In genomic region chr7:100993166-100993565, GRCm38 (mm10) we compare ENCODE assay signal across 12 mouse cellular contexts. TPM values are rescaled to one million over a fixed set of nuclear protein-coding genes. Genes with fewer than 3 reads are reported as not detected.
DNase-seq lines count a peak whose midpoint lies in the region; ATAC-seq lines count a peak whose summit lies in the region.
"Had no signal": no experiment of that assay in that cellular context is flagged by ENCODE, and none has a peak within 500 bp of the region (broad histone marks: within the 10 kb centered on the region; RNA-seq: fewer than 3 reads in every experiment).

No protein-coding gene starts in this region.

- no peak overlapping the region for H3K27ac ChIP-seq in forebrain, embryonic 11.5 days (ENCODE audit: low read depth, low read length)
- H3K27ac ChIP-seq: heart, embryonic 13.5 days; intestine, embryonic 15.5 days had no signal

- H3K9ac ChIP-seq in forebrain, embryonic 11.5 days (ENCODE audit: low read length), result no peak overlapping the region
- H3K9ac ChIP-seq: heart, embryonic 13.5 days; intestine, embryonic 15.5 days had no signal

- 0 out of 2 replicates have a peak, but pooled peaks cover 2% of the 10 kb centered on the region for H3K4me1 ChIP-seq in forebrain, embryonic 11.5 days (replicated peaks; ENCODE audit: control insufficient read depth, insufficient read depth, low read length)
- H3K4me1 ChIP-seq: intestine, embryonic 15.5 days had no signal

- peak; percentile 49 for DNase-seq in adrenal gland, postnatal 10 days
- no peak for DNase-seq in adrenal gland, postnatal 4 days (ENCODE audit: low spot score in 2 of 2)
- peak; percentile 17 for DNase-seq in urinary bladder, postnatal 14 days (ENCODE audit: low spot score)
- no peak for DNase-seq in urinary bladder, adult 2 months (ENCODE audit: low spot score)
- peak; percentile 44 to 71 for DNase-seq in kidney, postnatal 25 days
- no peak for DNase-seq in cerebellum, postnatal 4 days (ENCODE audit: low spot score in 2 of 2)
- no peak for DNase-seq in forebrain, embryonic 11.5 days (ENCODE audit: low spot score)
- no peak for DNase-seq in thymus, postnatal 4 days
- DNase-seq: liver had no signal

- no peak for ATAC-seq in forebrain, embryonic 11.5 days (replicated peaks; ENCODE audit: low FRiP score)
- ATAC-seq: intestine, embryonic 15.5 days had no signal

- H3K27me3 ChIP-seq in forebrain, embryonic 11.5 days (ENCODE audit: control insufficient read depth, insufficient read depth, low read length), result no peaks in the 10 kb centered on the region
- H3K27me3 ChIP-seq: intestine, embryonic 15.5 days had no signal

- H3K36me3 ChIP-seq in forebrain, embryonic 11.5 days (ENCODE audit: control insufficient read depth, insufficient read depth, low read length), result no peaks in the 10 kb centered on the region
- H3K36me3 ChIP-seq: heart, embryonic 13.5 days; intestine, embryonic 15.5 days had no signal

- no peak overlapping the region for H3K4me3 ChIP-seq in forebrain, embryonic 11.5 days (ENCODE audit: low read depth, low read length)
- H3K4me3 ChIP-seq: heart, embryonic 13.5 days; intestine, embryonic 15.5 days; myocyte had no signal

- WGBS in forebrain, embryonic 11.5 days, result 45% methylated on average over 4 of the region's 4 CpGs

- H3K4me2 ChIP-seq in forebrain, embryonic 11.5 days (ENCODE audit: low read depth, low read length, severe bottlenecking), result no peak overlapping the region
- H3K4me2 ChIP-seq: heart, embryonic 13.5 days; intestine, embryonic 15.5 days had no signal

- H3K9me3 ChIP-seq in forebrain, embryonic 11.5 days (ENCODE audit: control insufficient read depth, low read length), result no peaks in the 10 kb centered on the region
- H3K9me3 ChIP-seq: heart, embryonic 13.5 days; intestine, embryonic 15.5 days had no signal

RNA-seq across cellular contexts. Expression of gene P2ry6, which starts 18.7 kb away (rescaled TPM):
- total RNA-seq in adrenal gland, postnatal 10 days (2021), result 1 to 10 TPM; 3.8 to 4.2 TPM
- 1 to 10 TPM; 6.5 to 7.1 TPM for total RNA-seq in adrenal gland, postnatal 4 days (2021)
- polyA plus RNA-seq in urinary bladder, adult 2 months (2012; rRNA removed), result 11.6 and 12.8 TPM in 2 replicates
- polyA plus RNA-seq in forebrain, embryonic 11.5 days (2014; fragmentation: Nextera tagmentation; extraction: Ambion mirVana), result 1.9 and 3.3 TPM in 2 replicates

RNA-seq across cellular contexts. Expression of gene P2ry2, which starts 19.5 kb away (rescaled TPM):
- total RNA-seq in adrenal gland, postnatal 10 days (2021), result 1 to 10 TPM; 5.5 to 7.2 TPM
- total RNA-seq in adrenal gland, postnatal 4 days (2021), result 1 to 10 TPM; 2.7 to 2.8 TPM
- 8.6 and 8.7 TPM in 2 replicates for polyA plus RNA-seq in urinary bladder, adult 2 months (2012; rRNA removed)
- 0.23 and 0.29 TPM in 2 replicates for polyA plus RNA-seq in forebrain, embryonic 11.5 days (2014; fragmentation: Nextera tagmentation; extraction: Ambion mirVana)

Comparison
In these comparisons a context has a peak if more than half of its experiments do, and no peak if none do; other contexts are left out.
1. DNase-seq: peak in adrenal gland, postnatal 10 days (single experiment), urinary bladder, postnatal 14 days (single experiment) and kidney, postnatal 25 days (2 of 2); none in adrenal gland, postnatal 4 days (0 of 2), urinary bladder, adult 2 months (single experiment), cerebellum, postnatal 4 days (0 of 2), forebrain, embryonic 11.5 days (single experiment) and thymus, postnatal 4 days (single experiment).